Mouse (Mus musculus): ENCODE data around the gene Abcc5. TPM values are rescaled to one million over a fixed set of nuclear protein-coding genes. Genes with fewer than 3 reads are reported as not detected.
"Not testable (repeated sequence)": the region's sequence is repeated elsewhere in the genome, so short reads cannot be mapped to it uniquely, and the experiment has no call there.

Gene Abcc5
- polyA plus RNA-seq, 1 experiment = 5.3 TPM

- TF ChIP-seq FLI1 (IDR thresholded peaks at IDR 0.05; ENCODE audit: low read length) = no peak
- no peak for TF ChIP-seq GATA1 (IDR thresholded peaks at IDR 0.05; ENCODE audit: borderline replicate concordance, low read length)
- H3K27me3 ChIP-seq (replicated peaks) = peaks cover 11% of the 10 kb centered on the region
- peaks cover 21% of the 10 kb centered on the region for H3K4me1 ChIP-seq
- no peaks in the 10 kb centered on the region for H3K36me3 ChIP-seq (replicated peaks; ENCODE audit: low read length)
- H3K4me3 ChIP-seq (replicated peaks) = no peak overlapping the region
- H3K9me3 ChIP-seq = no peaks in the 10 kb centered on the region
Observed at GRCm38 (mm10) chr16:20454155-20454654, 28.0 kb upstream of the Abcc5 start.

- Histone ChIP-seq H3K36me3 (replicated peaks; ENCODE audit: low read length) (no peaks in the 10 kb centered on the region), H3K4me1 (no peaks in the 10 kb centered on the region; the same call in 1 of the 2 replicates), H3K9me3 (no peaks in the 10 kb centered on the region), H3K4me3 (replicated peaks) (no peak overlapping the region), H3K27me3 (replicated peaks) (peaks cover 12% of the 10 kb centered on the region)
- TF ChIP-seq GATA1 (IDR thresholded peaks at IDR 0.05; ENCODE audit: borderline replicate concordance, low read length) (no peak), FLI1 (IDR thresholded peaks at IDR 0.05; ENCODE audit: low read length) (no peak)
Observed at GRCm38 (mm10) chr16:20451774-20452173, 25.6 kb upstream of the Abcc5 start.

DNA sequence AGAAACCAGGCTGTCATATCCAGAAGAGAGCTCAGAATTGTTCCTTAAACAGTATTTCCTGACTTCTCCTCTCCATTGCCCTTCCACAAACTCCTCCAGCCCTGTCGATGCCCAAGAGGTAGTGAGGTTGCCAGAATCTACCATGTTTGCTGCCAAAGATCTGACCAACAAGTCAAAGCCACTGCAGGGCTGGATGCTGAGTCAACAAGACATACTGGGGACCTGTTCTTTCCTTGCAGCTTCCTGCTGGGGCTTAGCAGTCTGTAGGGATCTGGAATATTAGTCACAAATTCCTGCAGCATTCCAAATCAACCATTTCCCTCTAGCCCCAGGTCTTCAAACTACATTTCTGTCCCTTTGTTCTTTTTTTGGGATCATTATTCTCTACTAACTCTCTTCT lies 19.7 kb upstream of the Abcc5 start:
- Histone ChIP-seq H3K27me3 (replicated peaks) (peaks cover 19% of the 10 kb centered on the region), H3K36me3 (replicated peaks; ENCODE audit: low read length) (no peaks in the 10 kb centered on the region)
- no peak for TF ChIP-seq GATA1 (IDR thresholded peaks at IDR 0.05; ENCODE audit: borderline replicate concordance, low read length)
- TF ChIP-seq FLI1 (IDR thresholded peaks at IDR 0.05; ENCODE audit: low read length) = no peak

DNA sequence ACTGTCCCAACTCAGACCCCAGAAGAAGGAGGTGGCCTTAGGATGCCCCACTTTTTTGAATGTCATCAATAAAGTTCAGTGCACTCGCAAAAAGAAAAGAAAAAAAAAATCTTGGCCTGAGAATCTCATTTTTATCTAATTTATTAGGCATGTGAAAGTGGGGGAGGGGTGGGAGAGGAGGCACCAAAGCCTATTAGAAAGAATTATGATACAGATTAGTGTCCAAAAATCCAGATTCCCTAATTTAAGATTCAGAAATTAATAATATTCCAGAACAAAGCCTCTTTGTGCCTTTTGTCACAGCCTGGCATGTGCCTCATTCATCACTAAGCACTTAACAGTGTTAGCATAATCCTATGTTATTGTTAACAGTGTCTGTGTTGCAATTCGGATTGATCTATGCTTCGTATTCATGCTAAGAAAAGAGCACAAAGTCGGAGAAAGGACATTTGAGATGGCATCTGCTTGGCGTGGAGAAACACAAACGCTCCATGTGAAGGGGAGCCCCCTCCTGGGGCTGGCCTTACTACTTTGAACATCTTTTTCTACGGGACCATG lies 18.7 kb upstream of the Abcc5 start:
- H3K36me3 ChIP-seq (replicated peaks; ENCODE audit: low read length) = no peaks in the 10 kb centered on the region
- no peak overlapping the region for H3K4me3 ChIP-seq (replicated peaks)
- H3K27me3 ChIP-seq (replicated peaks) = peaks cover 13% of the 10 kb centered on the region
- H3K9me3 ChIP-seq = peaks cover 10% of the 10 kb centered on the region
- no peak for TF ChIP-seq GATA1 (IDR thresholded peaks at IDR 0.05; ENCODE audit: borderline replicate concordance, low read length)
- TF ChIP-seq FLI1 (IDR thresholded peaks at IDR 0.05; ENCODE audit: low read length) = no peak
- peaks cover 11% of the 10 kb centered on the region for H3K4me1 ChIP-seq

More for the DNA sequence above, 19.7 kb upstream of the Abcc5 start:
- peaks cover 11% of the 10 kb centered on the region for H3K4me1 ChIP-seq
- 0 out of 2 replicates have a peak, but pooled peaks cover 6% of the 10 kb centered on the region for H3K9me3 ChIP-seq
- no peak overlapping the region for H3K4me3 ChIP-seq (replicated peaks)

DNA sequence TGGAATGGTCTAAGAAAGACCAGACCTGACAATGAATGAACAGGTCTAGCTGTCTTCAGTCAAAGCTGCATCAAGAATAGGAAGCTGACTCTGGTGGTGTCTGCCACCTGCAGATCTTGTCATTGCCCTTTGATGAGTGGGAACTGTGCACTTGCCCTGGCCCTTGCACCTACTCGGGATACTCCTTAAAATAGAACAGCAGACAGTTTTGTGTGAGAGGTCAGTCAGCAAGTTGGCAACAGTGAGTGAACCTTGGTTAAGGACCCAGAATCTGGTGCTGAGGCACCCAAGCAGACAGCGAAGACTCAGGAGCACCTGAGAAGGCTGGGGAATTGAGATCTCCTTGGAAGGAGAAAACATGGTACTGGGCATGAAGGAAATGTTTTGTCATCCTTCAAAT lies 16.7 kb upstream of the Abcc5 start:
- no peaks in the 10 kb centered on the region for H3K36me3 ChIP-seq (replicated peaks; ENCODE audit: low read length)
- peaks cover 9% of the 10 kb centered on the region for H3K27me3 ChIP-seq (replicated peaks)
- peaks cover 11% of the 10 kb centered on the region for H3K4me1 ChIP-seq
- H3K9me3 ChIP-seq = peaks cover 20% of the 10 kb centered on the region
- TF ChIP-seq FLI1 (IDR thresholded peaks at IDR 0.05; ENCODE audit: low read length) (no peak), GATA1 (IDR thresholded peaks at IDR 0.05; ENCODE audit: borderline replicate concordance, low read length) (no peak)
- no peak overlapping the region for H3K4me3 ChIP-seq (replicated peaks)

DNA sequence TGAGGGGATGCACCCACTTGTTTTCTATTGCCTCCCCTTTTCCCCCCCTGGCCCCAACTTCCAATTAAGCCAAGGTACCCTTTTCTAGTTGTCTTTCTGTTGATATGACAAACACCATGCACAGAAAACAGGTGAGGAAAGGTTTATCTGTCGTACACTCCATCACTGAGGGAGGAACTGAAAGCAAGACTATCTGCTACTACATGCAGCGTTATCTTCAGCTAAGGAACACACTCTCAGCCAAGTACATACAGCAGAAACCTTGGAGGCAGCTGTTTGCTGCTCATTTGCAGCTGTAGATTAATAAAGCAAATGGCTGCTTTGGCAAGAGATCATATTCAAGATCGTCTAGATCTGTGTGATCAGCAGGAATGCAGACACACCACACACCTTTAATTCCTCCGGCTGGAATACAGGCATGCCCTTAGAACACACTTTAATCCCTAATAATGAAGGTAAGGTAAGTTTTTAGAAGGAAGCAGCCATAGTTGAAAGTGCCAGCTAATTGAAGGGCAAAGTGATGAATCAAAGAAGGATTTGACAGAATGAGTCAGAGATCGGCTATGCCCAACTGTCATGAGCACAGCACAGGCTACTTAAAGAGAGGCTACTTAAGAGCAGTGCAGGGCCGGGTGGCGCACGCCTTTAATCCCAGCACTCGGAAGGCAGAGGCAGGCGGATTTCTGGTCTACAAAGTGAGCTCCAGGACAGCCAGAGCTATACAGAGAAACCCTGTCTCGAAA lies 12.7 kb upstream of the Abcc5 start:
- Histone ChIP-seq H3K4me1 (no peaks in the 10 kb centered on the region), H3K9me3 (peaks cover 23% of the 10 kb centered on the region), H3K4me3 (replicated peaks) (no peak overlapping the region), H3K27me3 (replicated peaks) (peaks cover 9% of the 10 kb centered on the region), H3K36me3 (replicated peaks; ENCODE audit: low read length) (no peaks in the 10 kb centered on the region)
- TF ChIP-seq FLI1 (IDR thresholded peaks at IDR 0.05; ENCODE audit: low read length) = no peak
- TF ChIP-seq GATA1 (IDR thresholded peaks at IDR 0.05; ENCODE audit: borderline replicate concordance, low read length) = no peak

DNA sequence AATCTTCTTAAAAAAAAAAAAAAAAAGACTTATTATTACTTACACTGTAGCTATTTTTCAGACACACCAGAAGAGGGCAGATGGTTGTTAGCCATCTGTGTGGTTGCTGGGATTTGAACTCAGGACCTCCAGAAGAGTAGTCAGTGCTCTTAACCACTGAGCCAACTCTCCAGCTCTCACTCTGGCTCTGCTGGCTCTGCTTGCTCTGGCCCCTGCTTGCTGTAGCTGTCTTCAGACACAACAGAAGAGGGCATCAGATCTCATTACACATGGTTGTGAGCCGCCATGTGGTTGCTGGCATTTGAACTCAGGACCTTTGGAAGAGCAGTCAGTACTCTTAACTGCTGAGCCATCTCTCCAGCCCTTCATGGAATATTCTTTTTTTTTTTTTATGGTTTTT lies 11.9 kb upstream of the Abcc5 start:
- H3K27me3 ChIP-seq (replicated peaks); H3K4me1 ChIP-seq; H3K4me3 ChIP-seq (replicated peaks); H3K36me3 ChIP-seq (replicated peaks; ENCODE audit: low read length): not testable (repeated sequence)
- peaks cover 23% of the 10 kb centered on the region for H3K9me3 ChIP-seq

DNA sequence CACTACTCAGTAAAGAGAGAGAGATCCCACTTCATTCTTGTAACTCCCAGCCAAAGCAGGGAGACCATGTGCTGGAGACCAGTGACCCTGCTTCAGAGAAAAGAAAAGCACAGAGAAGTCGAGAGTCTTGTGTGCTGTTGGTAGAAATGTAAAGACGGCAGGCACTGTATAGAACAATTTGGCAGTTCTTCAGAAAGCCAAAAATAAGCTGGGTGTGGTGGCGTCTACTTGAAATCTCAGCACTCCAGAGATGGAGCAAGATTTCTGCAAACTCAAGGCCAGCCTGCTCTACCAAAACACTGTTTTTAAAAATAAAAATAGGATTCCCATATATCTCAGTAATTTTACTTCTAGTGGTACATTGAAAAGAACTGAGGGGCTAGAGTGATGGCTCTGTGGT lies 10.1 kb upstream of the Abcc5 start:
- H3K4me3 ChIP-seq (replicated peaks) = no peak overlapping the region
- H3K4me1 ChIP-seq = no peaks in the 10 kb centered on the region
- TF ChIP-seq FLI1 (IDR thresholded peaks at IDR 0.05; ENCODE audit: low read length) (no peak), GATA1 (IDR thresholded peaks at IDR 0.05; ENCODE audit: borderline replicate concordance, low read length) (no peak)
- no peaks in the 10 kb centered on the region for H3K36me3 ChIP-seq (replicated peaks; ENCODE audit: low read length)
- H3K9me3 ChIP-seq = peaks cover 21% of the 10 kb centered on the region
- H3K27me3 ChIP-seq (replicated peaks) = peaks cover 4% of the 10 kb centered on the region

DNA sequence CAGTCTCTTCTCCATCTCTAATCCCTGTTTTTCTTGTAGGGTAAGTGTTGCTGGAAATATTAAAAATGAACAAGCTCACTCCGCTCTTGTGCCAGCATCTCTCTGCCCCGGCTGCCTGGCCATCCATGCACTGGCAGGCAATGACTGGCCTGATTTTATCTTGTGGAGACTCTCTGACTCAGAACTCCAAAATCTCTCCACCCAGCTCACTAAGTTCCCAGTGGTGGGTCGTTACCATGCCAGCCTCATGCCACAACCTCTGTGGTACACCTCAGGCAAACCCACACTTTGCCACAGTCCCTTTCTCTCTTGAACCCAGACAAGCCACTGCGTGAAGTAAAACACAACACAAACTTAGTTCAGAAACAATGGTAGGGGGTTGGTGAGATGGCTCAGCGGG lies 3.1 kb upstream of the Abcc5 start:
- no peak overlapping the region for H3K4me3 ChIP-seq (replicated peaks)
- no peaks in the 10 kb centered on the region for H3K36me3 ChIP-seq (replicated peaks; ENCODE audit: low read length)
- no peaks in the 10 kb centered on the region for H3K9me3 ChIP-seq
- no peaks in the 10 kb centered on the region for H3K27me3 ChIP-seq (replicated peaks)
- H3K4me1 ChIP-seq = peaks cover 34% of the 10 kb centered on the region
- no peak for TF ChIP-seq GATA1 (IDR thresholded peaks at IDR 0.05; ENCODE audit: borderline replicate concordance, low read length)
- TF ChIP-seq FLI1 (IDR thresholded peaks at IDR 0.05; ENCODE audit: low read length) = no peak

- Histone ChIP-seq H3K27me3 (replicated peaks) (no peaks in the 10 kb centered on the region), H3K4me3 (replicated peaks) (no peak overlapping the region), H3K4me1 (peaks cover 43% of the 10 kb centered on the region), H3K36me3 (replicated peaks; ENCODE audit: low read length) (peaks cover 6% of the 10 kb centered on the region), H3K9me3 (no peaks in the 10 kb centered on the region)
- no peak for TF ChIP-seq GATA1 (IDR thresholded peaks at IDR 0.05; ENCODE audit: borderline replicate concordance, low read length)
- no peak for TF ChIP-seq FLI1 (IDR thresholded peaks at IDR 0.05; ENCODE audit: low read length)
Observed at GRCm38 (mm10) chr16:20427566-20427965, 1.4 kb upstream of the Abcc5 start.
